Mouse (Mus musculus): ENCODE results near the gene Fgd1.

GRCm38 (mm10) chrX:151085599-151085998 lies 39.6 kb downstream of the Fgd1 start:
- TF ChIP-seq POLR2A (IDR thresholded peaks at IDR 0.05; ENCODE audit: insufficient read depth, low read length) (no peak), EP300 (IDR thresholded peaks at IDR 0.05; ENCODE audit: insufficient read depth, low read depth, low read length) (no peak)

Measured in ES-Bruce4 (cell line).